Mouse (Mus musculus) right cerebral cortex, adult 18-20 months (tissue): ENCODE measurements around the gene Cenpb.

Experiments
- DNase-seq: peaks from one replicate; pipeline ENCODE4 v3.0.0; 2022; ENCODE audit warnings: mixed read lengths

The Cenpb gene

DNA sequence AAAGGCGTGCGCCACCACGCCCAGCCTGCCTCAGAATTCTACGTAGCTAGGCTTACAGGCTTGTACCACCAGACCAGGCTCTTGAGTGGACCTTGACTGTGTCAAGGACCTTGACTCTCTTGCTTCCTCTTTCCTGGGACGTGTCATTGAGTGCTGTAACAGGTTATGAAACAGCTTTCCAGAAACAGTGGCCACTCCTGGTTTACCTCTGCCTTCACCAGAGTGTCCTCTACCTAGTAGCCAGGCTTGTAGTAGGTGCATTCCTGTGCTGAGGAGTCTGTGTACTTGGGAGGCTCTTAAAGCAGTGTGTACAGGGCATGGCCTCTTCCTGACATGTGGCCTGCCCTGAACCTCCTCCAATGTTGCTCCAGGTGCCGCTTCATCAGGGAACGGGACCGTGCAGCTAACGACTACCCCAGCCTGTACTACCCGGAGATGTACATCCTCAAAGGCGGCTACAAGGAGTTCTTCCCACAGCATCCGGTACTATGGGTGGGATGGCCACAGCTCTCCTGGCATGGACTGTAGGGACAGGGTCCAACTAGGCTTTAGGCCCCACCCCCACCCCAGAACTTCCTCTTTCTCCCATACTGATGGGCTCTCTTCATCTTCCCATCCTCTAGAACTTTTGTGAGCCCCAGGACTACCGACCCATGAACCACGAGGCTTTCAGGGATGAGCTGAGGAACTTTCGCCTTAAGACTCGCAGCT, 16.9 kb upstream of the Cenpb start:
- no peak for DNase-seq

DNA sequence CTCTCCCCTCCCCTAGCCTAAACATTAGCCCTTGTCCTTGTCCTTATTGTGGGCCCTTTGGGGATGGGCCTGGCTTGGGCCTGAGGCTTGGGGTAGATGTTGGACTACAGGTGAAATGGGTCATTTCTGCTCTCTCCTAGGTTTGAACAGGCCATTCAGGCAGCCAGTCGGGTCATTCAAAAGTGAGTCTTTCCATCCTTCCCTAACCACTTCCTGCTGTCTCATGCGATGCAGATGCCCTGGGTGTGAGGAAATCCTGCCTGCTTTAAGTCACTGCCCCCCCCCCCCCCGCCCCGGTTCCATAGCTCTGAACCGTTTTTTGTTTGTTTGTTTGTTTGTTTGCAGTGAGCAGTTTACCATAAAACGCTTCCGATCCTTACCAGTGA, 11.1 kb upstream of the Cenpb start:
- DNase-seq, result no peak

- DNase-seq, result no peak
Measured at GRCm38 (mm10) chr2:131190344-131191004, 10.6 kb upstream of the Cenpb start.

- no peak for DNase-seq
Measured at GRCm38 (mm10) chr2:131189521-131190309, 9.8 kb upstream of the Cenpb start.

GRCm38 (mm10) chr2:131188311-131188710, 8.4 kb upstream of the Cenpb start:
- no peak for DNase-seq

DNA sequence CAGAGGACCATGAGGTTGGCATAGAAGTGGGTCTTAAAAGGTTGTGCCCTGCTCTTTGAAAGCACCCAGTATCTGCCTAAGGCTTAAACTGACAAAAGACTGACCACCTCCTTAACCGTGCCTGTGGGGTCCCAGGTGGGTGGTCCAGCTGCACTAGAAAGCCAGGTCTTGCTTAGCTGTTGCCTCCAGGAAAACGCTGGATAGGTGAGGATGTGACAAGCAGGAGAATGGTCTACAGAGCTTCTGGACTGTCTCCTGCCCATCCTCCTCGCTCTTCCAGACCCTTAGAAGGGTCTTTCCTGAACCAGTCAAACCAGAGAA, 7.7 kb upstream of the Cenpb start:
- DNase-seq, result no peak

- DNase-seq, result peak; percentile 83
Measured at GRCm38 (mm10) chr2:131186771-131187601, 7.1 kb upstream of the Cenpb start, which contains the start of the genes Cdc25b and Spef1. Gene Cdc25b, plus strand, starts transcription at chr2:131186949. Gene Spef1, minus strand, starts transcription at chr2:131187282.

GRCm38 (mm10) chr2:131186343-131186742, 6.5 kb upstream of the Cenpb start:
- no peak for DNase-seq

- DNase-seq, result peak; percentile 64
Measured at GRCm38 (mm10) chr2:131179246-131179886, 501 bp downstream of the Cenpb start.

DNA sequence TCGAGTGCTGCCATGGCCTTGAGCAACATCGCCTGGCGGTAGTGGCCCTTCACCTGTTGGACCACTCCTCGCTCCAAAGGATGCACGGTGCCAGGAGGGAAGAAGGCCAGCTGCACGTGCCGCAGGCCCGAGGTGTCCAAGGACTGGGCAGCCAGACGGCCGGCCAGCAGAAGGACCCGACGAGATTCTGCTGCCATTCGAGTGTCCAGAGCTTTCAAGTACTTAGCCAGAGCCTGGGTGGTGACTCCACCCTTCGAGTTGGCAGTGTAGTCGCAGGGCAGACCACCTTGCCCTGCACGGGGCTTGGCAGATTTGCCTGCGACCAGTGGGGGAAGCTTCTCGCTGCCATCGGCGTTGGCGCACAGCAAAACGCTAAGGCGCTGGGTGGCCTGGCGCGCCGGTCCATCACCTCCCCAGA, 1.0 kb downstream of the Cenpb start:
- DNase-seq, result no peak

DNA sequence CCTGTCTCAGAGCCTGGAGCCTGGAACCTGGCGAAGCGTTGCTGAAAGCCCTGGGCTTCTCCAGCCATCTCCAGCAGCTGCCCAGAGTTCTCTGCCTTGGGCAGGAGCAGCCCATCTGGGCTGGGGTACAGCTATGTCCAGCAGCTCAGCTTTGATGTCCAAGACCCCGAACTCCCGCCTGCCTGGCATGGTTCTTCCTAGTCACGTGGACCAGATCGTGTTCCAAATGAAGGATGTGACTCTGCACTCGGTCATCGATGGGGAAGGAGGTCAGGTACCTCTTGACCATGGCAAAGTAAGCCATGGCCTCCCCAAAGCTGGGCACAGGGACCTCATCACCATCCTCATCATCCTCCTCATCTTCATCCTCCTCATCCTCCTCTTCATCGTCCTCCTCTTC, 1.9 kb downstream of the Cenpb start:
- DNase-seq, result no peak

- no peak for DNase-seq
Measured at GRCm38 (mm10) chr2:131176491-131176890, 3.4 kb downstream of the Cenpb start.

- no peak for DNase-seq
Measured at GRCm38 (mm10) chr2:131175945-131176309, 3.9 kb downstream of the Cenpb start.

DNA sequence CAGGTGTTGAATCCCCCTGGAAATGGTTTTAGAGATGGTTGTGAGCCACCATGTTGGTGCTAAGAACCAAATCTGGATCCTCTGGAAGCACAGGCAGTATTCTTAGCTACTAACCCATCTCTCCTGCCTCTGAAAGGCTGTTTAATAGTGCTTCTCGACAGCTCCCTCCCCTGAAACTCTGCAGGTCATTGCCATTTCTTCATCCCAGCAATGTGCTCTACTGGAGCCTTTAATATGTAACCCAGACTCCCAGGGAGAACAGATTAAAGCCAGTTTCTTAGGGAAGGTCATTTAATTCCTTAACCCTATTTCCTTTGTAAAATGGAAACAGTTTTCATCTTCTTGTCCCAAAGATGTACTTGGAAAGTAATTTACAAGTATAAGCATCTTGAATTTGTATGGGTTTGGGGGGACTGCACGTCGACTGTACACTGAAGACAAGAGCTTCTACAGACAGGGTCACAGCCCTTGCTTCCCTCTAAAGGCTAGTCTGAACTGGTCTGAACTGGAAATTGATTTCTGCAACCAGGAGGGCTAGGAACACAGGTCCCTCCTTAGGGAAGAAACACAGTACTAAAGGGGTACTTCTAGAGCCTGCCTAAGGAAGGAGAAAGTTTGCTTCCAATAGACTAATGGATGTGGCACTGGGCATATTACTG, 4.5 kb downstream of the Cenpb start:
- DNase-seq, result no peak

DNA sequence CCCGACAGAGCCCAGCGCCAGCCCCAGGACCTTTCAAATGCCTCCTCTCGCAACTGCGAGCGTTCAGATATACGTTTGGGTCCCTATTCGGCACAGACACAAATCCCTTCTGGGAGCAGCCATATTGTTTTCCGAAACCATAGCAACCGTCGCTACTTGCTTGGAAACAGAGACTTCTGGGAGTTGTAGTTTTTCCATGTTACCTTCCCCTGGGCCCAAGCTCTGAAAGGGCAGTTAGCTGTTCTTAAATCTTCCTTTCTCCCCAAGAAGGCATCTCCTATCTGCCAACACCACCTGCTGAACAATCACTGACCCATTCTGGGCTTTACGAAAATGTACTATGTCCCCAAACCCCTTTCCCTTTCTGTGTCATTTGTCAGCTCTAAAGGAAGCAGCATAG, 5.2 kb downstream of the Cenpb start:
- peak; percentile 67 for DNase-seq

DNA sequence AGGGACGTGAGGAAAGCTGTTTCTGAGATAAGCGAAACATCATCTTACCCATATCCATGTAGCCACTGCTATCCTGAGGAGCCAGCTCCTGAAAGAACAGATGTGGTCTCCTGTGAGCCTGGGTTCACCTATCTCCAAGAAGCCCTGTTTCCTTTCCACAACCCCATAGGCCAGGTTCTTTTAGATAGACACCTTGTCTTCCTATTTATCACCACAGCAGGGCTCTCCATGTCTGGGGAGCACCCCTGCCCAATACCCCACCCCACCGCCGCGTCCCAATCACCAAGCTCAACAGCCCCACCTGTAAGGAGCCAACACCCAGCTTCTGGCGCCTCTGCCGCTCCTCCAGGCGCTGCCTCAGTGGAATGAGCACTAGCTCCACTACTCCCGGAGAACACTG, 7.5 kb downstream of the Cenpb start:
- DNase-seq, result no peak

GRCm38 (mm10) chr2:131171401-131172104, 8.3 kb downstream of the Cenpb start:
- peak; percentile 81 for DNase-seq

- no peak for DNase-seq
Measured at GRCm38 (mm10) chr2:131170936-131171335, 8.9 kb downstream of the Cenpb start.

- DNase-seq, result no peak
Measured at GRCm38 (mm10) chr2:131168914-131169313, 11.0 kb downstream of the Cenpb start.

DNA sequence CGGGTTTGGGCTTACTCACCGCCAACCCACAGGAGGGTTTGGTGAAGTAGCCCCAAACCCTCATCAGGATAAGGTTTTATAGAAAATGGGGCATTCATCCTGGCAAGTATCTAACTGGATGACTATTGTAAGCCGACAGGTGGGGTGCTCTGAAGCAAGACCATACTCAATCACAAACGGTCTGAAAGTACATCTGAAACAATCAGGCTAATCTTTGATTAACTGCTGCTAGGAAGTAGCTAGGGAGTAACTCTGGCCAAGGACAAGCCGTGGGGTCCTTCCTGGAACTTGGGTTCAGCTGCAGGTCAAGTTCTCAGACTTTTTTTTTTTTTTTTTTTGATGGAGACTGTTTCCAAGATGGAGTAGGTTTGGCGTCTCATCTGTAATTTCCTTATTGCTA, 11.9 kb downstream of the Cenpb start:
- DNase-seq, result no peak

DNA sequence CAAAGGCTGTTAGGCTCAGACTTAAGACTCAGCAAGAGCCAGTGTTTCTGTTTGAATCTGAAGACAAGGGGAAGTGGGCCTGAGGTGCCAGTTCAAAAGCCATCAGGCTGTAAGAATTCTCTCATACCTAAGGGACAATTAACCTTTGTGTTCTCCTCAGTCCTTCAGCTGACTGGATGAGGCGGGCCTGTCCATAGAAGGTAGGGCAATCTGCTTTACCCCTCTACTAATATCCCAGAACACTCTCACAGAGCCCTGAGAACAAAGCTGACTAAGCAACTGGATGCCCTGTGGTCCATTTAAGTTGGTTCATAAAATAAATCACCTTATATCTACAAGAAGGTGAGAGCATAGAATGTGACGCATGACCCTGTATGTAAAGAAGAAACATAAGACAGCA, 13.7 kb downstream of the Cenpb start:
- no peak for DNase-seq
